Mouse (Mus musculus): ENCODE measurements at regions not wholly inside any gene's neighbourhood (a gene's known extent, or its start where the extent isn't known, plus 50 kb on each side); places are given as distances from the start of the nearest gene placed in this dataset.

- Histone ChIP-seq H3K9me3 (ENCODE audit: control insufficient read depth, low read length) (no peaks in the 10 kb centered on the region), H3K27ac (ENCODE audit: low read depth) (no peak overlapping the region), H3K4me1 (replicated peaks; ENCODE audit: control insufficient read depth, insufficient read depth, low read length) (no peaks in the 10 kb centered on the region), H3K27me3 (replicated peaks; ENCODE audit: control insufficient read depth, insufficient read depth, low read length) (no peaks in the 10 kb centered on the region), H3K4me3 (ENCODE audit: low read depth, low read length) (no peak overlapping the region), H3K4me2 (ENCODE audit: low read length) (no peak overlapping the region), H3K9ac (ENCODE audit: low read length) (no peak overlapping the region), H3K36me3 (ENCODE audit: control insufficient read depth, insufficient read depth, low read length) (no peaks in the 10 kb centered on the region)
- no peak for ATAC-seq (replicated peaks; ENCODE audit: low FRiP score, low TSS enrichment, low read depth)
- no peak for DNase-seq (ENCODE audit: low spot score)
- 57% methylated on average over 2 of the region's 2 CpGs for WGBS
These were observed 57.3 kb upstream of the Eda2r start for GRCm38 (mm10) chrX:97434327-97434726.

- no peaks in the 10 kb centered on the region for H3K9me3 ChIP-seq (ENCODE audit: control insufficient read depth, low read length)
- no peak overlapping the region for H3K9ac ChIP-seq (ENCODE audit: low read length)
- ATAC-seq (replicated peaks; ENCODE audit: low FRiP score, low TSS enrichment, low read depth) = 0 out of 2 replicates have a peak, but pooled peaks have one; percentile 40
- peak overlapping the region; percentile 38 for H3K4me2 ChIP-seq (ENCODE audit: low read length)
- peak overlapping the region; percentile 35 for H3K4me3 ChIP-seq (ENCODE audit: low read depth, low read length)
- peak; percentile 76 for DNase-seq (ENCODE audit: low spot score)
- H3K27me3 ChIP-seq (replicated peaks; ENCODE audit: control insufficient read depth, insufficient read depth, low read length) = no peaks in the 10 kb centered on the region
- no peaks in the 10 kb centered on the region for H3K36me3 ChIP-seq (ENCODE audit: control insufficient read depth, insufficient read depth, low read length)
- 14% methylated on average over 6 of the region's 6 CpGs for WGBS
- H3K4me1 ChIP-seq (replicated peaks; ENCODE audit: control insufficient read depth, insufficient read depth, low read length) = no peaks in the 10 kb centered on the region
- H3K27ac ChIP-seq (ENCODE audit: low read depth) = no peak overlapping the region
These were observed 54.4 kb upstream of the Eda2r start for GRCm38 (mm10) chrX:97431391-97431803.
